Mouse (Mus musculus) megakaryocyte, embryonic 14.5 days (primary cell): ENCODE data around the gene Edem1.

Experiments used
- FLI1 ChIP-seq: IDR thresholded peaks from 2 replicates; pipeline ENCODE4 v1.6.1; 2012; ENCODE audit warnings: low read length, inconsistent platforms, mixed read lengths
- GATA1 ChIP-seq: IDR thresholded peaks from 3 replicates; pipeline ENCODE4 v1.6.1; 2012; ENCODE audit warnings: mixed read lengths, low read length, inconsistent platforms, borderline replicate concordance

DNA sequence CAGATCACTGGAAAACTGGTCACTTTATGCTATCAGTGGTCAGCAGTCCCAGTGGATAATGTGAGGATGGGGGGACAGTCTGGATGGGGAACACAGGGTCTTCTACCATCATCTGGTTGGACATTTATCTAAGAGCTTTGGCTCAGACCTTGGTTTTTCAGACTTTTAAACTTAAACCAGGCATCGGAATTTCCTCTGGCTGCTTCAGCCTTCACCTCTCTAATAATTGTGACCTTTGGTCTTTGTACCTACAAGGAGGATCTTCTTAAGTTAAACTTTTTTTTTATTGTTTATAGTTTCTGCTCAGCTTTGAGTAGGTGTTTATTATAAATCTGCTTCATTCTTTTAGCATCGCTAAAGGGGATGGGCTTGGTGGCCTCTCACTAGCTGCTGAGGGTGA lies 55.4 kb downstream of the Edem1 start:
- TF ChIP-seq GATA1 (no peak), FLI1 (no peak)
